Mouse (Mus musculus) monocyte, adult 2 months (primary cell): ENCODE measurements around the gene Gm28102.
"Not testable (repeated sequence)": the region's sequence is repeated elsewhere in the genome, so short reads cannot be mapped to it uniquely, and the experiment has no call there.

Source experiments
- DNase-seq, 2 experiments: peaks; one replicate each; pipeline ENCODE4 v3.0.0; 2022; ENCODE audit warnings: low spot score in 2 of 2, low read depth in 1 of 2

Gm28102 gene

GRCm38 (mm10) chrY:88053015-88053414 is at the start of gene Gm28102:
Gene Gm28102 (plus strand): TSS chrY:88053315.
- DNase-seq, result not testable (repeated sequence)
